Mouse (Mus musculus): ENCODE data around the gene Esrp2. TPM values are rescaled to one million over a fixed set of nuclear protein-coding genes. Genes with fewer than 3 reads are reported as not detected.

Esrp2 gene
- total RNA-seq, 2 experiments from 2014 or later = not detected

GRCm38 (mm10) chr8:106127054-106127453 is 9.7 kb downstream of the Esrp2 start:
- DNase-seq = no peak
- intact Hi-C loops (cut with DNase I) = no loop called here

GRCm38 (mm10) chr8:106126055-106126454 is 10.7 kb downstream of the Esrp2 start:
- intact Hi-C loops (cut with DNase I) = no loop called here
- no peak for DNase-seq

GRCm38 (mm10) chr8:106123443-106123842 is 13.3 kb downstream of the Esrp2 start:
- intact Hi-C loops (cut with DNase I) = no loop called here

GRCm38 (mm10) chr8:106115897-106116296 is 20.9 kb downstream of the Esrp2 start:
- no peak for DNase-seq

More at GRCm38 (mm10) chr8:106123443-106123842, 13.3 kb downstream of the Esrp2 start:
- no peak for DNase-seq

DNA sequence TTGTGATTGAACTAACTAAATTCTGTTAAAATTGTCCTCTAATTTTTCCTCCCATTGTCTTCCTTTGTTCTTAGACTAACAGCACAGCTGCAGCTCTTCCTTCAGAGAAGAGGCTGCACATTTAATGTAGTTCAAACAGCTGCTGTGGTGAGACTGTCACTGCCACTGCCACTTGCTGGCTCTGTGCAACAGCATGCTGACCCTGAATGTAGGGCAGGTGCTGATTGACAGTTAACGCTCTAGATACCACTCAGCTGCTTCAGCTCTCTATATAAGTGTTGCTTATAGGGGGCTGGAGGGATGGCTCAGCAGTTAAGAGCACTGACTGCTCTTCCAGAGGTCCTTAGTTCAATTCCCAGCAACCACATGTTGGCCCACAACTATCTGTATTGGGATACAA is 24.3 kb downstream of the Esrp2 start:
- intact Hi-C loops (cut with DNase I) = no loop called here

More at GRCm38 (mm10) chr8:106115897-106116296, 20.9 kb downstream of the Esrp2 start:
- intact Hi-C loops (cut with DNase I) = no loop called here

DNA sequence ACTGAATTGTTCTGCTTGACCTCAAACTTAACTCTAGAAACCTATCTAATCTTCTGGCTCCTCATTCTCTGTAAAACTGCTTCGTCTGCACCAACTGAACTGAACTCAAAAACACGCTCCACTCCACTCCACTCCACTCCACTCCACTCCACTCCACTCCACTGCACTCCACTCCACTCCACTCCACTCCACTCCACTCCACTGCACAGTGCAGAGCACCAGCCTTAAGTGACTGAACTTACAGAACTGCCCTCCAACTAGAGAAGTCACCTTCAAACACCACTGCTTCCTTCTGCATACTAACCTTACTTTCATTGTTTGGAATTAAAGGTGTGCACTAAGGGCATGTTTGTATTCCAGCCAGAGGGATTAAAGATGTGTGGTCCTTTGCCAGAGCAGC is 24.7 kb downstream of the Esrp2 start:
- intact Hi-C loops (cut with DNase I) = no loop called here
- DNase-seq = no peak

More for the DNA sequence above, 24.3 kb downstream of the Esrp2 start:
- no peak for DNase-seq

DNA sequence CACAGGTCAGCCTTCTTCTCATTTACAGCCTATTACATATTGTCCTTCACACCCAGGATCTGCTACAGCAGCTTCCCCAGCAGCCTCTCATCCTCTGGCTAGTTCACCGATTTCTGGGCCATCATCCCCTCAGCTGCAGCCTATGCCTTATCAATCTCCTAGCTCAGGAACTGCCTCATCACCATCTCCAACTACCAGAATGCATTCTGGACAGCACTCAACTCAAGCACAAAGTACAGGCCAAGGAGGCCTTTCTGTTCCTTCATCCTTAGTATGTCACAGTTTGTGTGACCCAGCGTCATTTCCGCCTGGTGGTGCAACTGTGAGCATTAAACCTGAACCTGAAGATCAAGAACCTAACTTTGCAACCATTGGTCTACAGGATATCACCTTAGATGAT is 28.0 kb downstream of the Esrp2 start:
- intact Hi-C loops (cut with DNase I) = loop anchor here (1.0 kb wide), 1 partner anchor 20 kb away; no protein-coding TSS in a partner anchor
- no peak for DNase-seq

DNA sequence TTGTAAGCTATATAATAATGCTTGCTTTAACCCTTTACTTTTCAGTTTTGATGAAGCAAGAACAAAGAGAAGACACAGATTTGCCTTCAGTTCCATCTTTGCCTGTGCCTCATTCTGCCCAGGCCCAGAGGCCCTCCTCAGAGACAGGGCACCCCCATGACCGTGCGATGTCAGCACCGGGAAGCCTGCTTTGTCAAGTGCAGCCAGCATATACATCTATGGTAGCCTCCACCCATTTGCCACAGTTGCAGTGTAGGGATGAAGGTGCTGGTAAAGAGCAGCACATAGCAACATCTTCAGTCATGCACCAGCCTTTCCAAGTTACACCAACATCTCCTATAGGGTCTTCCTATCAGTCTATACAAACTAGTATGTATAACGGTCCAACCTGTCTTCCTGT is 28.7 kb downstream of the Esrp2 start:
- intact Hi-C loops (cut with DNase I) = loop anchor here (1.0 kb wide), 1 partner anchor 20 kb away; no protein-coding TSS in a partner anchor
- DNase-seq = no peak

- intact Hi-C loops (cut with DNase I) = no loop called here
- DNase-seq = no peak
These were observed 30.6 kb downstream of the Esrp2 start for GRCm38 (mm10) chr8:106106193-106106592.

DNA sequence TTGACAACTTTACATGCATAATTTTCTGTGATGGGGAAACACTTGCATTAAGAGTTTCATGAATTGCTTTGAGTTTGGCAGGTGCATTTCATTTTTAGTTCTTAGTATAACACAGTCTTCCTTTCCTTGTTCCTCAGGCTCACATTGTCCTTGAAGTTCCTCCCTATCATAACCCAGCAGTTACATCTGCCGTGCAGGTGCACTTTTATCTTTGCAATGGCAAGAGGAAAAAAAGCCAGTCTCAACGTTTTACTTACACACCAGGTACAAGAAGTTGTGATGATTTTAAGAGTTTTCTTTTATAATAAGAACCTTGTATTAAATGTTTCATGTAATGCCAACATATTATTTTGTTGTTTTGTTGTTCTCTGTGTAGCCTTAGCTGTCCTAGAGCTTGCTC is 32.9 kb downstream of the Esrp2 start:
- intact Hi-C loops (cut with DNase I) = no loop called here
- DNase-seq = no peak

- intact Hi-C loops (cut with DNase I) = no loop called here
- no peak for DNase-seq
These were observed 34.5 kb downstream of the Esrp2 start for GRCm38 (mm10) chr8:106102321-106102720.

Other genes with a start within 250 kb of the Esrp2 start
- not detected for gene Nrn1l, start 243.4 kb downstream of the Esrp2 start, total RNA-seq (2021)
- 10 to 100 TPM in 1 of 2 experiments, 1 to 10 TPM in 1; 8.6 to 10.1 TPM for gene Pskh1, start 236.5 kb downstream of the Esrp2 start, total RNA-seq (2021)
- gene Ctrl, start 203.1 kb downstream of the Esrp2 start, total RNA-seq (2021) = 1 to 10 TPM; 2.1 to 2.2 TPM
- 10 to 100 TPM; 50.6 to 70.2 TPM for gene Psmb10, start 198.5 kb downstream of the Esrp2 start, total RNA-seq (2021)
- 1 to 10 TPM; 6.4 to 8.3 TPM for gene Lcat, start 193.6 kb downstream of the Esrp2 start, total RNA-seq (2021)
- 10 to 100 TPM; 19.0 to 21.5 TPM for gene Slc12a4, start 170.9 kb downstream of the Esrp2 start, total RNA-seq (2021)
- not detected for gene Dpep3, start 157.5 kb downstream of the Esrp2 start, total RNA-seq (2021)
- gene Dus2, start 145.6 kb downstream of the Esrp2 start, total RNA-seq (2021) = 10 to 100 TPM; 19.6 to 23.8 TPM
- gene Dpep2nb, start 131.0 kb downstream of the Esrp2 start, total RNA-seq (2021) = not detected
- 10 to 100 TPM; 14.4 to 15.3 TPM for gene Ddx28, start 125.1 kb downstream of the Esrp2 start, total RNA-seq (2021)
- gene Nfatc3, start 78.1 kb downstream of the Esrp2 start, total RNA-seq (2021) = 10 to 100 TPM; 15.8 to 17.2 TPM
- 10 to 100 TPM; 20.7 to 21.8 TPM for gene Pla2g15, start 13.4 kb upstream of the Esrp2 start, total RNA-seq (2021)
- 10 to 100 TPM; 34.6 to 35.0 TPM for gene Slc7a6, start 31.9 kb upstream of the Esrp2 start, total RNA-seq (2021)
- 10 to 100 TPM; 34.7 to 37.0 TPM for gene Slc7a6os, start 74.0 kb upstream of the Esrp2 start, total RNA-seq (2021)
- gene Prmt7, start 74.0 kb upstream of the Esrp2 start, total RNA-seq (2021) = 10 to 100 TPM; 45.7 to 49.5 TPM
- 100 to 1,000 TPM; 152 to 158 TPM for gene Smpd3, start 201.0 kb upstream of the Esrp2 start, total RNA-seq (2021)

Measured in left cerebral cortex, postnatal 4 days (tissue).